Mouse (Mus musculus): Measurements from ENCODE around the gene S100a2. TPM values are rescaled to one million over a fixed set of nuclear protein-coding genes. Genes with fewer than 3 reads are reported as not detected.

Gene S100a2
- total and polyA plus RNA-seq, 2 experiments from 2014 or later, result not detected

- WGBS, result 51% methylated on average over 4 of the region's 4 CpGs
- DNase-seq (ENCODE audit: low spot score), result no peak
- TF ChIP-seq CTCF (IDR thresholded peaks at IDR 0.05), result no peak
- H3K4me2 ChIP-seq (ENCODE audit: low read depth, low read length, poor library complexity, severe bottlenecking), result no peak overlapping the region
- H3K27me3 ChIP-seq (ENCODE audit: insufficient read depth, low read length), result no peaks in the 10 kb centered on the region
- no peaks in the 10 kb centered on the region for H3K9me3 ChIP-seq (ENCODE audit: low read length)
- no peak for ATAC-seq (ENCODE audit: low FRiP score)
- H3K27ac ChIP-seq (ENCODE audit: low read depth, low read length), result no peak overlapping the region
- H3K9ac ChIP-seq (replicated peaks; ENCODE audit: low read length, poor library complexity, severe bottlenecking), result no peak overlapping the region
- no peak overlapping the region for H3K4me3 ChIP-seq (ENCODE audit: low read depth, low read length)
- H3K4me1 ChIP-seq (ENCODE audit: insufficient read depth, low read length), result no peaks in the 10 kb centered on the region
- no peaks in the 10 kb centered on the region for H3K36me3 ChIP-seq (ENCODE audit: insufficient read depth, low read length)
Observed at GRCm38 (mm10) chr3:90604416-90604815, 14.4 kb downstream of the S100a2 start.

- H3K4me3 ChIP-seq (ENCODE audit: low read depth, low read length), result no peak overlapping the region
- DNase-seq (ENCODE audit: low spot score), result no peak
- 96% methylated on average over 3 of the region's 3 CpGs for WGBS
- no peak for ATAC-seq (ENCODE audit: low FRiP score)
- H3K27me3 ChIP-seq (ENCODE audit: insufficient read depth, low read length), result no peaks in the 10 kb centered on the region
- no peaks in the 10 kb centered on the region for H3K9me3 ChIP-seq (ENCODE audit: low read length)
- H3K36me3 ChIP-seq (ENCODE audit: insufficient read depth, low read length), result no peaks in the 10 kb centered on the region
- H3K4me1 ChIP-seq (ENCODE audit: insufficient read depth, low read length), result no peaks in the 10 kb centered on the region
- TF ChIP-seq CTCF (IDR thresholded peaks at IDR 0.05), result no peak
- no peak overlapping the region for H3K27ac ChIP-seq (ENCODE audit: low read depth, low read length)
- H3K9ac ChIP-seq (replicated peaks; ENCODE audit: low read length, poor library complexity, severe bottlenecking), result no peak overlapping the region
- no peak overlapping the region for H3K4me2 ChIP-seq (ENCODE audit: low read depth, low read length, poor library complexity, severe bottlenecking)
Observed at GRCm38 (mm10) chr3:90605049-90605448, 15.0 kb downstream of the S100a2 start.

- ATAC-seq (ENCODE audit: low FRiP score), result no peak
- Histone ChIP-seq H3K4me2 (ENCODE audit: low read depth, low read length, poor library complexity, severe bottlenecking) (no peak overlapping the region), H3K4me3 (ENCODE audit: low read depth, low read length) (no peak overlapping the region), H3K9me3 (ENCODE audit: low read length) (no peaks in the 10 kb centered on the region), H3K4me1 (ENCODE audit: insufficient read depth, low read length) (no peaks in the 10 kb centered on the region), H3K9ac (replicated peaks; ENCODE audit: low read length, poor library complexity, severe bottlenecking) (no peak overlapping the region), H3K36me3 (ENCODE audit: insufficient read depth, low read length) (no peaks in the 10 kb centered on the region), H3K27ac (ENCODE audit: low read depth, low read length) (no peak overlapping the region), H3K27me3 (ENCODE audit: insufficient read depth, low read length) (no peaks in the 10 kb centered on the region)
- DNase-seq (ENCODE audit: low spot score), result no peak
- TF ChIP-seq CTCF (IDR thresholded peaks at IDR 0.05), result no peak
- 84% methylated on average over 2 of the region's 2 CpGs for WGBS
Observed at GRCm38 (mm10) chr3:90605736-90606135, 15.7 kb downstream of the S100a2 start.

DNA sequence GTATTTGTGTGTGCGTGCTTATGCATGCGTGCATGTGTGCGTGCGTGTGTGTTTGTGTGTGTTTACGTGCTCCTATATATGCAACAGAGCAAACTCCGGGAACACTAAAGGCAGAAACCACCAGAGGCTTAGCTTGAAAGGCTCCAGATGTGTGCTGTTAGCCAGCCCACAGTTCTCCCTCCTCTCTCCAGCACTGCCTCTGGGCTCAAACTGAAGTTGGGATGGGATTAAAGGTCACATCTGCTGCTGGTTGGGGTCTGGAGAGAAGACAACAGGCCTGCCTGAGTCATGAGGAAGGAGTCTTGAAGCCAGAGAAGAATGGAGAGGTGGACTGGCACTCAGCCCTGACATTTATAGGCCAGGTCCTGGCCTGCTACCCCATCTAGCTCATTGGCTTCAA is 16.1 kb downstream of the S100a2 start:
- ATAC-seq (ENCODE audit: low FRiP score) (no peak), DNase-seq (ENCODE audit: low spot score) (no peak)
- WGBS, result 92% methylated on average over 6 of the region's 6 CpGs
- Histone ChIP-seq H3K4me2 (ENCODE audit: low read depth, low read length, poor library complexity, severe bottlenecking) (no peak overlapping the region), H3K36me3 (ENCODE audit: insufficient read depth, low read length) (no peaks in the 10 kb centered on the region), H3K27ac (ENCODE audit: low read depth, low read length) (no peak overlapping the region), H3K9ac (replicated peaks; ENCODE audit: low read length, poor library complexity, severe bottlenecking) (no peak overlapping the region), H3K4me1 (ENCODE audit: insufficient read depth, low read length) (no peaks in the 10 kb centered on the region), H3K4me3 (ENCODE audit: low read depth, low read length) (no peak overlapping the region), H3K27me3 (ENCODE audit: insufficient read depth, low read length) (no peaks in the 10 kb centered on the region), H3K9me3 (ENCODE audit: low read length) (no peaks in the 10 kb centered on the region)
- no peak for TF ChIP-seq CTCF (IDR thresholded peaks at IDR 0.05)

- no peak for ATAC-seq (ENCODE audit: low FRiP score)
- H3K27me3 ChIP-seq (ENCODE audit: insufficient read depth, low read length), result no peaks in the 10 kb centered on the region
- 83% methylated on average over 3 of the region's 3 CpGs for WGBS
- no peak for TF ChIP-seq CTCF (IDR thresholded peaks at IDR 0.05)
- no peak for DNase-seq (ENCODE audit: low spot score)
- H3K36me3 ChIP-seq (ENCODE audit: insufficient read depth, low read length), result no peaks in the 10 kb centered on the region
- H3K4me1 ChIP-seq (ENCODE audit: insufficient read depth, low read length), result no peaks in the 10 kb centered on the region
- H3K4me2 ChIP-seq (ENCODE audit: low read depth, low read length, poor library complexity, severe bottlenecking), result no peak overlapping the region
- H3K9ac ChIP-seq (replicated peaks; ENCODE audit: low read length, poor library complexity, severe bottlenecking), result no peak overlapping the region
- H3K9me3 ChIP-seq (ENCODE audit: low read length), result no peaks in the 10 kb centered on the region
- H3K4me3 ChIP-seq (ENCODE audit: low read depth, low read length), result no peak overlapping the region
- H3K27ac ChIP-seq (ENCODE audit: low read depth, low read length), result no peak overlapping the region
Observed at GRCm38 (mm10) chr3:90607361-90607760, 17.3 kb downstream of the S100a2 start.

DNA sequence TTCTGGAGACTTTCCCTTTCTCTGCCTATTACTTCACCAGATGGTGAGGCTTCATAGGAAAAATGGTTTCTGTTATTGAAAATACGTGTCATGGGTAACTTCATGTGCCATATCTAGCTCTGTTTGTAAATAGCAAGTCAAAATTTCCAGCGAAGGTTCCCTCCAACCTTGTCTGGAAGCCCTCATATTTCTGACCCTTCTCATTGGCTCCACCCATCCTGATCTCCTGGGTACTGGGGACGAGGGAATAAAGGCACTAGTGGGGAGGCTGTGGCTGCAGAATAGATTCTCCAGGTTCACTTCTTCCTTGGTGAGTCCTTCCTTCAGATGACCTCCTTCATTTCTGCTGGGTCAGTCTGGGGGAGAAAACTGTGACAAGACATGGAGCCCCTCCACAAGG is 18.2 kb downstream of the S100a2 start, which contains the start of gene S100a5:
Gene S100a5, plus strand, starts transcription at position 301 of the 400 bp plus-strand sequence.
- no peaks in the 10 kb centered on the region for H3K9me3 ChIP-seq (ENCODE audit: low read length)
- DNase-seq (ENCODE audit: low spot score) (no peak), ATAC-seq (ENCODE audit: low FRiP score) (no peak)
- no peaks in the 10 kb centered on the region for H3K36me3 ChIP-seq (ENCODE audit: insufficient read depth, low read length)
- H3K4me3 ChIP-seq (ENCODE audit: low read depth, low read length), result no peak within 1 kb of the TSS
- H3K4me2 ChIP-seq (ENCODE audit: low read depth, low read length, poor library complexity, severe bottlenecking), result no peak within 1 kb of the TSS
- no peak within 1 kb of the TSS for H3K9ac ChIP-seq (replicated peaks; ENCODE audit: low read length, poor library complexity, severe bottlenecking)
- 0 out of 2 replicates have a peak, but pooled peaks cover 4% of the 10 kb centered on the region for H3K27me3 ChIP-seq (ENCODE audit: insufficient read depth, low read length)
- H3K4me1 ChIP-seq (ENCODE audit: insufficient read depth, low read length), result peaks cover 5% of the 10 kb centered on the region; the same call in 1 of the 2 replicates
- no peak for TF ChIP-seq CTCF (IDR thresholded peaks at IDR 0.05)
- no peak within 1 kb of the TSS for H3K27ac ChIP-seq (ENCODE audit: low read depth, low read length)
- WGBS, result 71% methylated on average over 3 of the region's 3 CpGs

Measured in midbrain, postnatal 0 days (tissue).